Mouse (Mus musculus) kidney, embryonic 15.5 days (tissue): Measurements from ENCODE around the gene Acin1. TPM values are rescaled to one million over a fixed set of nuclear protein-coding genes. Genes with fewer than 3 reads are reported as not detected.
"Not testable (repeated sequence)": the region's sequence is repeated elsewhere in the genome, so short reads cannot be mapped to it uniquely, and the experiment has no call there.

Experiments
- ATAC-seq: fragments of 200-750 bp; cut with Nextera tagmentation; replicated peaks from 2 replicates; pipeline ENCODE4 v1.8.0; 2017; ENCODE audit warnings: moderate TSS enrichment; ENCODE audit not compliant: low FRiP score
- H3K27ac ChIP-seq: fragments of 300-500 bp; sonication (generic); 2 replicates; pipeline ENCODE4 v1.5.1; 2015; ENCODE audit warnings: mild to moderate bottlenecking, inconsistent platforms
- H3K27me3 ChIP-seq: fragments of 300-500 bp; sonication (generic); 2 replicates; pipeline ENCODE4 v1.6.1; 2015; ENCODE audit warnings: inconsistent platforms
- H3K36me3 ChIP-seq: fragments of 300-500 bp; sonication (generic); 2 replicates; pipeline ENCODE4 v1.6.1; 2015; ENCODE audit warnings: inconsistent platforms
- H3K4me1 ChIP-seq: fragments of 300-500 bp; sonication (generic); 2 replicates; pipeline ENCODE4 v1.6.1; 2015; ENCODE audit warnings: inconsistent platforms
- H3K4me2 ChIP-seq: fragments of 300-500 bp; sonication (generic); 2 replicates; pipeline ENCODE4 v1.6.1; 2015; ENCODE audit warnings: moderate library complexity, mild to moderate bottlenecking, inconsistent platforms
- H3K4me3 ChIP-seq: fragments of 300-500 bp; sonication (generic); replicated peaks from 2 replicates; pipeline ENCODE4 v1.5.1; 2015; ENCODE audit warnings: mild to moderate bottlenecking, inconsistent platforms
- H3K9ac ChIP-seq: fragments of 300-500 bp; sonication (generic); 2 replicates; pipeline ENCODE4 v1.6.1; 2015; ENCODE audit warnings: mild to moderate bottlenecking, inconsistent platforms
- H3K9me3 ChIP-seq: fragments of 300-500 bp; sonication (generic); replicated peaks from 2 replicates; pipeline ENCODE4 v1.6.1; 2016; ENCODE audit warnings: inconsistent platforms
- WGBS: fragments of 180-500 bp; shearing (Covaris S2); methylation state at CpG from one replicate; pipeline ENCODE4 v1.1.7; 2015; ENCODE audit warnings: mixed read lengths; 5-methylcytosine and 5-hydroxymethylcytosine counted together
- polyA plus RNA-seq: library from polyadenylated mRNA; unstranded; fragments of >200 nt; fragmentation: Nextera tagmentation; extraction: Ambion mirVana; gene quantifications from 2 replicates; pipeline ENCODE4 v1.2.1, GENCODE M21; 2015

Acin1 gene
- polyA plus RNA-seq, 1 experiment from 2014 or later, result 145 TPM

DNA sequence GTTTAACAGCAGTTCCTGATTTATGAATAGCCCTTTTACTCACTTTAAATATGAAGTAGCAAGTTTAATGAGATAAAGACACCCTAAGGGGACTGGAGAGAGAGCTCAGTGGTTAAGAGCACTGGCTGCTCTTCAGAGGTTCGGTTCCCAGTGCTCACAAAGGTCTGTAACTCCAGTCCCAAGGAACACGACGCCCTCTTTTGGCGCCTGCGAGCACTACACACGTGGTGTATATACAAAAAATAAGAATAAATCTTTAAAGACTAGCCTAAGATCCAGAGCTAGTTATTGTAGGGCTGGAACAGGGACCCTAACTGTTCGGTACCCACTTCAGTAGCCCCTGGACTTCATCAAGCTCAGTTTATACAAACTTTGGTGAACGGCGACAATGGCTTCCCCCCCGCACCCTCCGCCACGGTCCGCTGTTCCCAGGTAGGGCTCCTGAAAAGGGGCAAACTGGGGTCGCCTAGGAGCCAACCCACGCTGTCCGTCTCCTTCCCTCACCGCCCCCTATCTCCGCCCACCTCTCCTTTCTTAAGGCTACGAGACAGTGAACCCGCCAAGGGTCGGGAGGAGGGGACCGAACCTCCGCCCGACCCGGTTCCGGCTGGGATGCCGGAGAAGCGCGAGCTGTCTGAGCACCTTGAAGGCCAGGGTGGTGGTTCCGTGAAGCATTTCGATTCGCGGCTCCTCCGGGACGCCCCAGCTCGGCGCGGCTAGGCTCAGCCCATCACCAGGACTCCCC is 69.4 kb downstream of the Acin1 start:
- Histone ChIP-seq H3K36me3 (peaks cover 35% of the 10 kb centered on the region), H3K9me3 (no peaks in the 10 kb centered on the region), H3K4me2 (peak overlapping the region; percentile 65), H3K9ac (peak overlapping the region; percentile 89), H3K4me3 (peak overlapping the region; percentile 86), H3K27me3 (no peaks in the 10 kb centered on the region), H3K27ac (peak overlapping the region; percentile 87), H3K4me1 (peaks cover 12% of the 10 kb centered on the region)
- 1% methylated on average over 38 of the region's 38 CpGs for WGBS
- peak; percentile 55 for ATAC-seq

DNA sequence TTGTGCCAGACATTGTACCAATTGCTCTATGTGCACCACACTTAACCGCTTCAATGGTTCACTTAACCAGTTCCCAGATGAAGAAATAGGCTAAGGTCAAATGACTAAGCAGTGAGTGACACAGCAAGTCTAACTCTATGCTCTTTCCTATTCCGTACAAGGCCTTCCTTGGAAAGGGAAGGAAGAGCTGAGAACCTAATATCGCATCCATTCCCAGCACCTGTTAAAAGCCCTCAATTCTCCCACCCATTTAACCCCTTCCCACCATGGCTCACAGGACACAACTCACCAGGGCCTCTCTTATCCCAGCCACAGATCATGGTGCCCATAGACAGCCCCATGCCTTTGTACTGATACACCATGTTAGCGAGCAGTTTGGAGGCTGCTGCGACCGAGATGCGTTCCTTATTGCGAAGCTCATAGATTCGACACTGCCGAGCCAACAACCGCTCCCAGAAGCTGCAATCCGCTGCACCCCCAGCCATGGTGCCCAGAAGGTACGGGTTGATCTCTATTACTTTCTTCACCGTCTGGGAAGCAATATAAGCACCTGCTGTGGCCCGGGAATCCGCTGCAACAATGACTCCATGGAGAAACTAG is 70.4 kb downstream of the Acin1 start:
- Histone ChIP-seq H3K9me3 (no peaks in the 10 kb centered on the region), H3K4me3 (peak overlapping the region; percentile 86), H3K9ac (no peak overlapping the region), H3K36me3 (peaks cover 43% of the 10 kb centered on the region), H3K4me1 (peaks cover 12% of the 10 kb centered on the region), H3K27me3 (no peaks in the 10 kb centered on the region), H3K27ac (no peak overlapping the region), H3K4me2 (peak overlapping the region; percentile 65; the same call in 1 of the 2 replicates)
- no peak for ATAC-seq
- 91% methylated on average over 16 of the region's 16 CpGs for WGBS

DNA sequence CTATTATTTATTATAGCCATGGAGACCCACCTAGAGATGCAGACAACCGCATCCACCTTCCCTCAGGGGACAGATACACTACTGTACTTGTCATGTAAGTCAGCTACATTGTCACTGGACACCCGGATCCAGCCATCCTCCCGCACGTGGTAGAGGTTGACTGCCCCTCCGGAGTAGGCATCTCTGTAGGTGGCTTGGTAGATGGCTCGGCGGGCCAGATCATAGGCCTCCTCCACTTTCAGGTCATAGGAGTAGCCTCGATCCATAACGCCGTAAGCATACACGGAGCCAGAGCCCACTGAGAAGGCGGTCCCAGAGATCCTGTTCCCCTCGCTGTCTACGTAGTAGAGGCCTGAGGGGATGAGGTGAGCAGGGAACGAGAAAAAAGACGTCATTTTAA is 72.6 kb downstream of the Acin1 start:
- WGBS, result 87% methylated on average over 16 of the region's 16 CpGs
- not testable (repeated sequence) for H3K4me2 ChIP-seq, H3K9ac ChIP-seq, H3K27ac ChIP-seq, H3K27me3 ChIP-seq, ATAC-seq, H3K9me3 ChIP-seq, H3K4me3 ChIP-seq
- H3K36me3 ChIP-seq, result peaks cover 48% of the 10 kb centered on the region
- H3K4me1 ChIP-seq, result peaks cover 14% of the 10 kb centered on the region

DNA sequence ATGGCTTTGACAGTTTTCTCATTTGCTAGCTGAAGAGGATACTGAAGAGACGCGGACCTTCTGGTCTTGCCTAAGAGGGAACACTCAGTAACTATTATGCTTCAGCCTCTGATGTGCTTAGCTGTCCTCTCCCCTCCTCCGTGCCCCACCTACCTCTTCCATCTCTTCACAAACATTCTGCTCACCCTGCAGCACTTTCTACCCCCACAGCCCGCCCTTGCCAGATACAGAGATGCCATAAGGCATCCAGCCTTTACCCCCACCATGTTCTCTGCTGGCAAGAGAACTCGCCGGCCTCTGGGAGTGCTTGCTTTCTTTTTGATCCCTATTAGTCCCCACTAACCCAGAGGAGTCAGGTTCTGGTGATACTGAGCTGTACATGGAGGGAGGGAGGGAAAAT is 76.1 kb downstream of the Acin1 start:
- no peak overlapping the region for H3K9ac ChIP-seq
- H3K27me3 ChIP-seq, result no peaks in the 10 kb centered on the region
- H3K4me1 ChIP-seq, result peaks cover 5% of the 10 kb centered on the region; the same call in 1 of the 2 replicates
- H3K4me2 ChIP-seq, result no peak overlapping the region
- H3K27ac ChIP-seq, result no peak overlapping the region
- WGBS, result 81% methylated on average over 6 of the region's 6 CpGs
- H3K36me3 ChIP-seq, result peaks cover 39% of the 10 kb centered on the region
- no peaks in the 10 kb centered on the region for H3K9me3 ChIP-seq
- no peak for ATAC-seq
- H3K4me3 ChIP-seq, result no peak overlapping the region

DNA sequence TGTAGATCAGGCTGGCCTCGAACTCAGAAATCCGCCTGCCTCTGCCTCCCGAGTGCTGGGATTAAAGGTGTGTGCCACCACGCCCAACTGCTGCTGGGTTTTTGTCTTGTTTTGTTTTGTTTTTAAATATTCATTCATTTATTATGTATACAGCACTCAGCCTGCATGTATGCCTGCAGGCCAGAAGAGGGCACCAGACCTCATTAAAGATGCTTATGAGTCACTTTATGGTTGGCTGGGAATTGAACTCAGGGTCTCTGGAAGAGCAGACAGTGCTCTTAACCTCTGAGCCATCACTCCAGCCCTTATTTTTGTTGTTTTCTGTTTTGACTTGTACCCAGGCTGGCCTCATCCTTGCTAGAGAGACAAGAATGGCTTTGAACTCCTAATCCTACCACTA is 76.8 kb downstream of the Acin1 start:
- no peak overlapping the region for H3K27ac ChIP-seq
- no peaks in the 10 kb centered on the region for H3K9me3 ChIP-seq
- no peak overlapping the region for H3K9ac ChIP-seq
- no peak overlapping the region for H3K4me2 ChIP-seq
- no peaks in the 10 kb centered on the region for H3K27me3 ChIP-seq
- H3K4me1 ChIP-seq, result peaks cover 9% of the 10 kb centered on the region
- 91% methylated on average over 4 of the region's 4 CpGs for WGBS
- peaks cover 34% of the 10 kb centered on the region for H3K36me3 ChIP-seq
- H3K4me3 ChIP-seq, result no peak overlapping the region
- ATAC-seq, result no peak

DNA sequence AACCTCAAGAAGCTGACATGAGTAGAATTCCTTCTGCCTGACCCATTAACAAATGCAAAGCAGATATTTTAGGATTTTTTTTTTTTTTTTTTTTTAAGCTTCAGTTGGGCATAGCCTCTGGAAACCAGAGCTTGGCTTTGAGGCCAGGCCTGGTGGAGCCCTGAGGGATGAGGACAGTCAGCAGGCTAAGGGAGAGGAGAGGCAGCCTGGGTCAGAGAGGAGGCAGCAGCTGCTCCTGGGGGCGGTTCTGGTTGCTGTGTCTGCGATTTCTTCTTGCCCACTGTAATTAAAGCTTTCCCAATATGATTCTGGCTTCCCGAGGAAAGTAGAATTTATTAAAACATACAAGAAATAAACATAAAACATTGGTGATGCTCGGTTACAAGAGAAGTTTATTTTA is 77.5 kb downstream of the Acin1 start:
- Histone ChIP-seq H3K4me2 (no peak overlapping the region), H3K4me1 (peaks cover 16% of the 10 kb centered on the region), H3K27me3 (no peaks in the 10 kb centered on the region), H3K4me3 (no peak overlapping the region), H3K9me3 (no peaks in the 10 kb centered on the region), H3K27ac (no peak overlapping the region), H3K36me3 (peaks cover 26% of the 10 kb centered on the region), H3K9ac (no peak overlapping the region)
- ATAC-seq, result no peak
- 58% methylated on average over 4 of the region's 4 CpGs for WGBS

DNA sequence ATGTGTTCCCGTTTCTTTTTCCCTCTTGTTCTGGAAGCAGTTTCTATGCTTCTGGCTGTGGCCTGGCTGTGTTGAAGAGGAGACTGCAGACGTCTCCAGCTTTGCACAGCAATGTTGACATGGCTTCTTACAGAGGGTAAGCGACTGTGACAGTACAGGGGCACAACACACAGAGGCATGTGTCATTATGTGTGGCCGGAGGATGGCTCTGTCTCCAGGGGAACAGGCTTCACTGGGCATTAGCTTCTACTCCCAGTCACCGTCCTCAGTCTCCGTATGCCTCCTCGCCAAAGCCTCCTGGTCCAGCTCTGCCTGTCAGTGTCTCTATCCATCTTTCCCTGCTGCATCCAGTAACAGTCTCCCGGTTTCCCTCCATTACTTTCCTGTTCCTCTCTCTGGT is 79.5 kb downstream of the Acin1 start:
- Histone ChIP-seq H3K27ac (peak overlapping the region; percentile 24; the same call in 1 of the 2 replicates), H3K4me1 (peaks cover 22% of the 10 kb centered on the region), H3K36me3 (peaks cover 13% of the 10 kb centered on the region), H3K4me2 (no peak overlapping the region), H3K9me3 (no peaks in the 10 kb centered on the region), H3K4me3 (no peak overlapping the region), H3K27me3 (no peaks in the 10 kb centered on the region), H3K9ac (no peak overlapping the region)
- 53% methylated on average over 8 of the region's 8 CpGs for WGBS
- no peak for ATAC-seq

DNA sequence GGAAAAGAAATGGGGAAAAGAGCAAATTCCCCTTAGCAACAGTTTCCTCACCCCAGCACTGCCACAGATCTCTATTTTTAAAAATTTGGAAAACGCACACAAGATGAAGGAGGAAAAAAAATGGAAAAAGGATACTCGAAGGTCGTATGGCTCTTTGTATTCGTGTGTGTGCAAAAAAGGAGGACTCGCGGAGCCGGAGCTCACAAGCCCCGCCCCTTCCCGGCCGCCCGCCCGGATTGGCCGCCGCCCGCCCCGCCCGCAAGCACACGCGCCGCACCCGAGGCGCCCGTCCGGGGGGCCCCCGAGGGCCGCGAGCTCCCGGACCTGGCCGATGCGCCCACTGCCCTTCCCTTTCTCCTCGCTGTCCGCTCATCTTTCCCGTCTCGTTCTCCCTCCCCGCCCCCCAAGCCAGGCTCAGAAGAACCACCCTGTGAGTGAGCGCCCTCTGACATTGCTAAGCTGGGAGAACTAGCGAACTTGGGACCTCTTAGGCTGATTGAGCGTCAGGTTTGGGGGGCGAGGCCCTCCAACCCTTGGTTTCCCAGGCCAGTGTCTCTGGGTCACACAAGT is 80.9 kb downstream of the Acin1 start, which contains the start of gene 4931414P19Rik:
TSS of gene 4931414P19Rik (minus strand) at position 242 of the 570 bp plus-strand sequence.
- Histone ChIP-seq H3K9me3 (no peaks in the 10 kb centered on the region), H3K4me3 (peak within 1 kb of the TSS; percentile 51), H3K36me3 (peaks cover under 1% of the 10 kb centered on the region; the same call in 1 of the 2 replicates), H3K4me1 (peaks cover 22% of the 10 kb centered on the region), H3K27ac (peak within 1 kb of the TSS; percentile 83), H3K27me3 (no peaks in the 10 kb centered on the region), H3K4me2 (peak within 1 kb of the TSS; percentile 65), H3K9ac (peak within 1 kb of the TSS; percentile 41)
- peak; percentile 67 for ATAC-seq
- under 1% methylated on average over 37 of the region's 39 CpGs for WGBS

DNA sequence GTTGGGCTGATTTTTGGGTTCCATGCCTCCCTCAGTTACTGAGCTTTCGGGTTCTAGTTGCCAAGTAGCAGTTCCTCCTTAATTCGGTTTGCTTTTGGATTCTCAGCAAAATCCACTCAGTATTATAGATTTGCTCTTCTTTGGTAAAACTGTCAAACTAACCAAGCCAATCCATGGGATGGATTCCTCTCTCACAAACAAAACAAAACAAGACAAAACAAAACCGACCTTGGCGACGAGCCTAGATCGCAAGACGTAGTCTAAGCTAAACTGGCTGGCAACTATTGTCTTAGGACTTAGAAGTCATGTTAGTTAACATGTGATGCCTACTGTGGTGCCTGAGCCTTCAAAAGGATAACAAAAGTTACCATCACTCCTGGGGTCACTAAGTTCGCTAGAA is 83.0 kb downstream of the Acin1 start:
- no peak for ATAC-seq
- H3K9ac ChIP-seq, result no peak overlapping the region
- peaks cover 5% of the 10 kb centered on the region for H3K36me3 ChIP-seq
- peak overlapping the region; percentile 61 for H3K4me3 ChIP-seq
- H3K27me3 ChIP-seq, result no peaks in the 10 kb centered on the region
- H3K4me1 ChIP-seq, result peaks cover 20% of the 10 kb centered on the region
- WGBS, result 82% methylated on average over 8 of the region's 8 CpGs
- peak overlapping the region; percentile 55 for H3K4me2 ChIP-seq
- H3K27ac ChIP-seq, result peak overlapping the region; percentile 92
- no peaks in the 10 kb centered on the region for H3K9me3 ChIP-seq

DNA sequence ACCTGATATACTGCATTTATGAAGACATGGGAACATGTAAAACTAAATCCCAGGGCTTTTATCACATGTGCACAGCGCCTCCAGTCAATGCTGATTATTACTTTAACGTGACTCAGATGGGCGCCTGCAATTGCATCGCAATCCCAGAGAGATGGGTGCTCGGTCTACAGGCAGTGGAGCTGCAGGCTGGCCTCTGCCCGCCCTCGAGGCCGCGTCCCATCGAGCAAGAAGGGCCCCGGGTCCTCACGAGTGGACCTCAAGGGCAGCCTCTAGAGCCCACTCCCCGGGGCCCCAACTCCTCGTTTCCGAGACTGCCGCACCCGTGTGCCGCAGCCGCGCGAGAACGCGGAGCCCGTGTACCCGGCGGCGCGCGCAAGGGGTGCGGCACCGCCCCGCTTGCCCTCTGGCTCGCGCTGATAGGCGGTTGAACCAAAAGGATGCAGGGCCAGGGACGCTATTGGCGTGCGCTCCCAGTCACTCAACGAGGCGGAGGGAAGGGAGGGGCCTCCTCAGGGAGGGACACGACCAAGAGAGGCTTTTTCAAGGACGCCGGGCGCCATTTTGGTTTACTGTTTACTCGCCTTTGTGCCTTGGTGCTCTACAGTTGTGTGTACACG is 83.6 kb downstream of the Acin1 start:
- Histone ChIP-seq H3K4me1 (peaks cover 20% of the 10 kb centered on the region), H3K27me3 (no peaks in the 10 kb centered on the region), H3K4me2 (peak overlapping the region; percentile 55), H3K36me3 (peaks cover 5% of the 10 kb centered on the region), H3K9me3 (no peaks in the 10 kb centered on the region), H3K9ac (peak overlapping the region; percentile 60), H3K4me3 (peak overlapping the region; percentile 61), H3K27ac (peak overlapping the region; percentile 92)
- under 1% methylated on average over 46 of the region's 46 CpGs for WGBS
- peak; percentile 99 for ATAC-seq

DNA sequence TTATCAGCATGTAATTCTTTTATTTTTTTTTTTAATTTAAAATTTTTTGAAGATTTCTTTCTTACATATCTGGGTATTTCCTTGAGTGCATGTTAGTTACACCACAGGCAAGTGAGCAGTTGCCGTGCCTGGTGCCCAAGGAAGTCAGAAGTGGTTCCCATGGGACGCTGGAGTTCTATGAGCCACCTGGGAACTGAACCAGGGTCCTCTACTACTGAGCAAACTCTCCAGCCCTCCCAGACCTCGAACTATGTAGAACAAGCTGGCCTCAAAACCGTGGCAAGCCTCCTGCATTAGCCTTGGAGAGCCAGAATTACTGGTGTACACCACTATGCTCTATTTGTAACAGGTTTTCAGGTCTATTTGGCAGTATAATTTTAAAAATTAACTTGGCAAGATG is 84.1 kb downstream of the Acin1 start:
- H3K36me3 ChIP-seq, result peaks cover 5% of the 10 kb centered on the region
- H3K27ac ChIP-seq, result peak overlapping the region; percentile 92
- H3K4me3 ChIP-seq, result peak overlapping the region; percentile 61
- 37% methylated on average over 4 of the region's 4 CpGs for WGBS
- peak overlapping the region; percentile 60 for H3K9ac ChIP-seq
- H3K9me3 ChIP-seq, result no peaks in the 10 kb centered on the region
- ATAC-seq, result no peak; the same call in 1 of the 2 replicates
- H3K27me3 ChIP-seq, result no peaks in the 10 kb centered on the region
- H3K4me1 ChIP-seq, result peaks cover 20% of the 10 kb centered on the region
- H3K4me2 ChIP-seq, result peak overlapping the region; percentile 55

DNA sequence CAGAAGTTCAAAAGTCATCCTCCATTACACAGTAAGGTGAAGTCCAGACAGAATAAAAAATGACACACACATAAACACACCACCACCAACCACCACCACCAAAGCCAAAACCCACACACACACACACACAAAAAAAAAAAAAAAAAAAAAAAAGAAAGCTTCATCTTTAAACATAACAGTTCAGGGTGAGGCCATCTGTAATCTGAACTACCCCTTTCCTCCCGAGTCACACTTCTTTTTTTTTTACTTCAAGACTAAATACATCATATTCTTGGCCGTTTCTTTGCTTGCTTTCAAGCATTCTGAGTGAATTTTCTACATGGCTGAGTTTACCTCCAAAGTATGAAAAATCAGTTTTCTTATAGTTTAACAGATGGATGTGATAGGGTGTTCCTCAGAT is 85.1 kb downstream of the Acin1 start:
- H3K4me3 ChIP-seq, result no peak overlapping the region
- peaks cover 20% of the 10 kb centered on the region for H3K4me1 ChIP-seq
- no peak overlapping the region for H3K27ac ChIP-seq
- WGBS, result 32% methylated on average over 2 of the region's 2 CpGs
- H3K4me2 ChIP-seq, result no peak overlapping the region
- H3K9me3 ChIP-seq, result no peaks in the 10 kb centered on the region
- no peak for ATAC-seq
- H3K36me3 ChIP-seq, result peaks cover 5% of the 10 kb centered on the region
- H3K9ac ChIP-seq, result no peak overlapping the region
- H3K27me3 ChIP-seq, result no peaks in the 10 kb centered on the region
